Mouse (Mus musculus): ENCODE results near the gene Nhlrc4.

GRCm38 (mm10) chr17:25946891-25947290 lies 2.1 kb upstream of the Nhlrc4 start:
- no peak for TF ChIP-seq CTCF (IDR thresholded peaks at IDR 0.05; ENCODE audit: control insufficient read depth, insufficient read depth, insufficient read length)
- TF ChIP-seq USF1 (IDR thresholded peaks at IDR 0.05; ENCODE audit: low read depth), result no peak
- no peak for TF ChIP-seq MYOG (IDR thresholded peaks at IDR 0.05; ENCODE audit: control insufficient read depth, extremely low read depth, insufficient read length)
- no peak for TF ChIP-seq MYOD1 (IDR thresholded peaks at IDR 0.05; ENCODE audit: control insufficient read depth, insufficient read length, low read depth)
